Mouse (Mus musculus) heart, adult 2 months (tissue): ENCODE data around the gene Gpr157.

Experiments used
- CTCF ChIP-seq: fragments of 200-600 bp; IDR thresholded peaks from 2 replicates; pipeline ENCODE4 v1.8.1; 2022; ENCODE audit warnings: antibody characterized with exemption, mild to moderate bottlenecking, moderate library complexity
- EP300 ChIP-seq: fragments of 200-500 bp; IDR thresholded peaks from 2 replicates; pipeline ENCODE4 v1.6.1; 2011; ENCODE audit warnings: low read depth, low read length, control low read depth; ENCODE audit not compliant: insufficient read depth
- POLR2A ChIP-seq: fragments of 200-500 bp; IDR thresholded peaks from 2 replicates; pipeline ENCODE4 v1.6.1; 2011; ENCODE audit warnings: mild to moderate bottlenecking, low read depth, low read length, control low read depth; ENCODE audit not compliant: insufficient read depth

DNA sequence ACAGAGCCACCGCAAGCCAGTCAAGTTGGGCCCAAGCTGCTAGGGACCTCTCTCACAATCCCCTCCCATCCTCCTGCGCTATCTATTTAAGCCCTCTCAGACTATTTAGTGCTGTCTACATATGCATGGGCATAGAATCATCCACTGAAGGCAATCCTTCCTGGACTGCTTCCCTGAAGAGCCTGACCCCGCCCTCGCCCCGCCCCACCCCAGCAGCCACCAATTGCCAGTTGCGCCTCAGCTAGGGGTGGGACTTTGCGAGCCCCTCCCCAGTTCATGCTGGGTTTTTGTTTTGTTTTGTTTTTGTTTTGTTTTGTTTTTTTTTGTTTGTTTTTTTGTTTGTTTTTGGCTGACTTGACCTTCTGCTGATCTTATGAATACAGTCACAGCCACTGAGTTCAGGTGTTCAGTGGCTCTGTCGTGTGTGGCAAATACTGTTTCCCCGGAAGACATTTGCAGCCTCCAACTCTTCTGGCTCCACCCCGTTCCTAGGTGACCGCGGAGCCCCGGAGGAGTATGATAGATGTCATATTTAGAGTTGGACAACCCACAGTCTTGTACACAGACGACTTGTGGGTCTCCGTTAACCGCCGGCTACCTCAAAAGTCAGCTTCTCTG lies 20.4 kb upstream of the Gpr157 start:
- TF ChIP-seq CTCF, result no peak
- TF ChIP-seq POLR2A, result no peak
- no peak for TF ChIP-seq EP300
